Mouse (Mus musculus): ENCODE measurements around the gene Tango6. TPM values are rescaled to one million over a fixed set of nuclear protein-coding genes. Genes with fewer than 3 reads are reported as not detected.
A peak's percentile ranks its signal among the peaks of the same experiment; 100 is the strongest.

The Tango6 gene
- total RNA-seq, 1 experiment from 2014 or later, result 12.9 TPM

DNA sequence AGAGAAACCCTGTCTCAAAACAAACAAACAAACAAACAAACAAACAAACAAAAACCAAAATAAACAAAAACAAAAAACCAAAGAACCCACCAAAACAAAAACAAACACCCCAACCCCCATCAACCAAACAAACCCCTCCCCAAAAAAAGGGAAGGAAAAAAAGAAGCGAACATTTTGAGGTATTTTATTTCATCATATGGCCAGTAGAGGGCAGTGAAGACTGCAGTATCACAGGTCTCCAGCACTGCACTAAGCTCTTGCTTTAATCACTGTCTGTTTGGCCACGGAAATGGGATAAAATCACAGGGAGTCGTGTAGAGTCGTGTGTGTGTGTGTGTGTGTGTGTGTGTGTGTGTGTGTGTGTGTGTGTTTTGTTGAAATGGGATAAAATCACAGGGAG lies 4.6 kb downstream of the Tango6 start:
- ATAC-seq (ENCODE audit: extremely low read depth, insufficient number of reproducible peaks, low FRiP score, poor library complexity, severe bottlenecking), result peak; percentile 40; the same call in 1 of the 2 replicates

DNA sequence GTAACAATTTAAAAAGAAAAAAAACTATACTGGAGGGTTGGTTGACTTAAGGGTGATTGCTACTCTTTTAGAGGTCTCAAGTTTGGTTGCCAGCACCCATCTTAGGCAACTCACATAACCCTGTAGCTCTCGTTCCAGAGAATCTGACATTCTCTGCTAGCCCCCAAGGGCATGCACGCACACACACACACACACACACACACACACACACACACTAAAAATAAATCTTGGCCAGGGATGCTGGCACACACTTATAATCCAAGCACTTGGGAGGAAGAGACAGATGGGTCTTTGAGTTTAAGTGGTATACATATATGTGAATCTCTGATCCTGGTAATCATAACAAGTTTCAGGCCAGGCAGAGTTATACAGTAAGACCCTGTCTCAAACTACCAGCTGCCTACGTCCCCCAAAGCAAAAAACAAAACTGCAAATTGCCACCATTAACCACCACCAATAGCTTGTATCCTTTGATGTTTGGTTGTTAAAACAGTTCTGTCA lies 14.9 kb downstream of the Tango6 start:
- no peak for ATAC-seq (ENCODE audit: extremely low read depth, insufficient number of reproducible peaks, low FRiP score, poor library complexity, severe bottlenecking)

DNA sequence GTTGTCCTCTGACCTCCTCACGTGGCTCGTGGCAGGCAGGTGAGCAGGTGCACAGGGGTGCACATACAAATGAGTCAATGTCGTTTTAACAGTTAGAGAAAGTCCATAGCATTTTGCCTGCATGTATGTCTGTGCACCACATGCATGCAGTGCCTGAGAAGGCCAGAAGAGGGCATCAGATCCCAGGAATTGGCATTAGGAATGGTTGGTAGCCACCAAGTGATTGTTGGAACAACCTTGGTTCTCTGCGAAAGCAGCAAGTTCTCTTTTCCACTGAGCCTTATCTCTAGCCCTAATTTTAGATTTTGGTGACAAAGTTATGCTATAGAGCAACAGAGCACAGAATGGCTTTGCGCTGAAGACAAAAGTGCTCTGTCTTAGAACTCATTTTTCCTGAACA lies 16.7 kb downstream of the Tango6 start:
- ATAC-seq (ENCODE audit: extremely low read depth, insufficient number of reproducible peaks, low FRiP score, poor library complexity, severe bottlenecking), result 0 out of 2 replicates have a peak, but pooled peaks have one; percentile 23

DNA sequence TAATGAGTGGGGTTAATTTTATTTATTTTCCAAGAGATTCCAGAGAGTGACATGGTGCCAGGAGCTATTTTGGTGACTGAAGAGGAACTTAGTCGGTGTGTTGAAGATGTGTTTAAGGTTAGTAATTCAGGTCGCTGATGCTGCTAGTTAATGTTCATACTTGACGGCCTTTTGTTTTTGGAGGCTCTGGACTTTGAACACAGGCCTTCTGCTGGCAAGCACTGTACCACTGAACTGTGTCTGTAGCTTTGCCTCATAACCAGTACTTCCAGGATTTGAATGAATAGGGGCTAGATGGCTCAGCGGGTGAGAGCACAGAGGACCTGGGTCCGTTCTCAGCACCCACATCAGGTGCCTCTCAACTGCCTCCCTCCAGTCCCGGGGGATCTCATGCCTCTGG lies 17.3 kb downstream of the Tango6 start:
- no peak for ATAC-seq (ENCODE audit: extremely low read depth, insufficient number of reproducible peaks, low FRiP score, poor library complexity, severe bottlenecking)

DNA sequence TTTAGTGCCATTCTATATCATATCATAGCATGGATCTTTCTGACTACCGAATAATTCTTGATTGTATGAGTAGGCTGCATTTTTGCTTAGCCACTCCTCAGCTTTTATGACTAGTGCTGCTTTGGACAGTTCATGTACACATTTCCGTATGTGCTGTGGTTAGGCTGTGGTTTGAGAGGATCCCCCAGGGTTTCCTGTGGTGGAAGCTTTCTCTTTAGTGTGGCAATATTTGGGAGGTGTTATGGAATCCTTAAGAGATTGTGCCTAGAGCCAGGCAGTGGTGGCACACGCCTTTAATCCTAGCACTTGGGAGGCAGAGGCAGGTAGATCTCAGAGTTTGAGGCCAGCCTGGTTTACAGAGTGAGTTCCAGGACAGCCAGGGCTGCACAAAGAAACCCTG lies 18.5 kb downstream of the Tango6 start:
- ATAC-seq (ENCODE audit: extremely low read depth, insufficient number of reproducible peaks, low FRiP score, poor library complexity, severe bottlenecking), result no peak

DNA sequence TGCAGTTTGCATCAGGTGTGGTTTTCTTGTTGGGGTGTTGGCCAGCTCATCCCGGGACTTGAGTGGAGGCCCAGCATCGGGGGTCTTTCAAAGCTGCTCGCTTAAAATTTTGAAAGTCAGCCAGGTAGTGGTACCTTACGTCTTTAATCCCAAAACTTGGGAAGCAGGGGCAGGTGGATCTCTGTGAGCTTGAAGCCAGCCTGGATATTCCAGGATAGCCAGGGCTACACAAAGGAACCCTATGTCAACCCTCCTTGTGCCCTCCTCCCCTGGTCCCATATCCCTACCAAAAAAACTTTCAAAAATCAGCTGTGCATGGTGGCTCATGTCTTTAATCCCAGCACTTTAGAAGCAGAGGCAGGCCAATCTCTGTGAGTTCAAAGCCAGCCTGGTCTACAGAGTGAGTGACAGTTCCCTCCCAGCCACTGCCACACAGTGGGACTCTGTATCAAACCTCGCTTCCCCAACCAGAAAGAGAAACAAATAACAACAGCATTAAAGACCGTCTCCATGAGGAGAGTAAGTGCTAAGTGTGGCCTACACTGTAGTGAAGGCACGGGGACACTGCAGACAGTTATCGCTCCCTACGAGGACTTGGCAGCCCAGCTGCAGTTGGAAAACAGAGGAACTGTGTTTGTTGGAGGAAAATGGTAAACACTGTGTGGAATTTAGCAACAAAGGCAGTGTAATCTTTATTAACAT lies 21.5 kb downstream of the Tango6 start:
- no peak for ATAC-seq (ENCODE audit: extremely low read depth, insufficient number of reproducible peaks, low FRiP score, poor library complexity, severe bottlenecking)

DNA sequence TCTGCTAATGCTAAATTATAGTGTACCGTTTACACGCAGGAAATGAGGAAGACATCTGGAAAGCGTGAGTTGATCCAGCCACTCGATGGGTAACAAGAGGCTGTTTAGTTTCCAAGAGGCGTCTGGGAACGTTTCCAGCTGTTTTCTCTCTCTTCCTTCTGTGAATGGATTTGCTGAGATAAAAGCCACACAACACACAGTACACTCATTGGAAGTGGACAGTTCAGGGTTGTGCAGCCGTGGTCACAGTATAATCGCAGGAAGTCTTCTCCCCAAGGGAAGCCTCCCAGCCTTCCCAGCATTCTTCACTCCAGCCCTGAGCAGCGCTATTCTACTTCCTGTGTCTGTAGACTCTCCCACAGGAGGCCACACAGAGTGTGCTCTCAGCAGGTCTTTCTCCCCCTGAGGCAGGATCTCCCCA lies 22.0 kb downstream of the Tango6 start:
- ATAC-seq (ENCODE audit: extremely low read depth, insufficient number of reproducible peaks, low FRiP score, poor library complexity, severe bottlenecking), result no peak

DNA sequence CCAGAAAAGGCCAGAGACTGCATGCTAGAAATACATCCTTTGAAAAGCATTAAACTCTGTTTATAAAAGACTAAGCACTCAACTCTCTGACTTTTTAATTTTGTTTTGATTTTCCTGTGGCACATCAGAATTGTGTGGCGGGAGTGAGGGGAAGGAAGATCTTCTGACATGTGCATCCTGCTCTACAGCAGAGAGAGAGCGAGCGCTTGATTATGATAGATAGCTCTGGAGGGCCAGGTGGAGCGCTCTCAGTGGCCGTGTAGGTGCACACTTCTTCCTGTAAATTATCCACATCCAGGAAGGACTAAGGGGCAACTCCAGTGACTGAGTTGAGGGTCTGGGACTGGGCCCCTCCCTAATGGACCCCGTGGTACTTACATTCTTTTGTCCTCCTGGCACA lies 23.3 kb downstream of the Tango6 start:
- no peak for ATAC-seq (ENCODE audit: extremely low read depth, insufficient number of reproducible peaks, low FRiP score, poor library complexity, severe bottlenecking)

DNA sequence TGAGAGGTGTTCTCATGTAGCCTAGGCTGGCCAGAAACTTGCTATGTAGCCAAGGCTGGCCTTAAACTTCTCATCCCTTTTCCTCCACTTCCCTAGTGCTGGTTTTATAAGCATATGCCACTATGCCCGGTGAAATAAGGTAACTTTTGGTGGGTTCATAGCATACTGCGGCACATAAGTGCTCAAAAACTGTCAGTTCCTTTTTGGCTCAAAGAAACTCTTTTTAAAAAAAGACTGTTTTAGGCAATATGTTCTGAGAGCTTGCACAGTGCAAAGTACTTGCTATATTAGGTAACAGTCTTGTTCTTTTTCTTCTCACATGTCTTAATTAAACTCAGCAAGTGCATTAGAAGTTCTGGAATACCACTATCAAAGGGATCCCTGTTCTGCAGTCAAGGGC lies 27.1 kb downstream of the Tango6 start:
- no peak for ATAC-seq (ENCODE audit: extremely low read depth, insufficient number of reproducible peaks, low FRiP score, poor library complexity, severe bottlenecking)

DNA sequence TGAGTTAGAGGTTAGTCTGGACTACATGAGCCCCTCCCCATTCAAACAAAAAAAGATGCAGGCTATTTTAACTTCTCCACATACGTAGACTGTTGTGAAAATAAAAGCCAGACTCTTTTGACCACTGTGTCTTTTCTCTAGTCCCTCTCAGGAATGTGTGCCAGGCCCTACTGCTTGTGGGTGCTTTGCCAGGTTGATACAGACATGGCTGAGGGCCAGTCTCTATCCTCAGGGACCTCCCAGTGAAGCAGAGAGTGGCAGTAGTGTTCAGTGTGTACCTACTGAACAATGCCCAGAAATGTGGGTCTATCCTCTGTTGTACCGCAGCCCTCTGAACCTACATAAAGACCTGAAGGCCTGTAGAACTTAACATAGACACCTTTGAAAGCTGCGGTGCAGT lies 29.6 kb downstream of the Tango6 start:
- no peak for ATAC-seq (ENCODE audit: extremely low read depth, insufficient number of reproducible peaks, low FRiP score, poor library complexity, severe bottlenecking)

DNA sequence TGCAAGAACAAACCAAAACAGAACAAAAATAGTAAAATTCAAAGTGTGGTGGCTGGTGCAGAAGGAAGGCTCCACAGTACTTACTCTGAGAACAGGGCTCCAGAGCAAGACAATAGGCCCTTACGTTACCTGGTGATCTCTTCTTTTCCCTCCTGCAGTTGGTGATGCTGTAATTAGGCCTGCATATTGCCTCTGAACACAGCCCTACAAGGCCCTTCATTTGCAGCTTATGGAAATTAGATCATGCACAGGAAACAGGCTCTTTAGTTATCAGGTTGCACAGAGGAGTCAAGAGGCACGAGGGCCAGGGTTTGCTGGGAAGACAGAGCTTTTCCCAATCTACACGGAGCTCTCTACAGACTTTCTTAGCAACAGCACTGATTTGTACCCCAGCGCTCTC lies 31.4 kb downstream of the Tango6 start:
- ATAC-seq (ENCODE audit: extremely low read depth, insufficient number of reproducible peaks, low FRiP score, poor library complexity, severe bottlenecking), result no peak

DNA sequence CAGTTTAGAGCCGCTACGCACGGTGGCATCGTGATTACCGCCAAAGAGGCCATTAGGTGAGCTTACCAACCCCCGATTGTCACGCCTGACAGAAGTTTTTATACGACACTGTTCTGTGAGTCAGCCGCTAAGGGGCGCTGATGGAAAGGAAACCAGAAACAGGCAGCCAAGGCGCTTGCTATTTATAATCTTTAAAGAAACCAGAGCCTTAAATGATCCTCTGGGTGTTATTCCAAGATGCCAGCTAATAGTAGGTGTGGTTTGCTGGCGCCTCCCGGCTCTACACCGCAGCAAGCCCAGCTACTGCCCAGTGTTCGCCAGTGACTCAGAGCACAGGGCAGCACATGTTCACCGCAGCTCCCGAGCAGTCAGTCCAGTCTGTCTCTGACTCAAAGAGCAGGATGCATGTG lies 35.2 kb downstream of the Tango6 start:
- ATAC-seq (ENCODE audit: extremely low read depth, insufficient number of reproducible peaks, low FRiP score, poor library complexity, severe bottlenecking), result 0 out of 2 replicates have a peak, but pooled peaks have one; percentile 44

DNA sequence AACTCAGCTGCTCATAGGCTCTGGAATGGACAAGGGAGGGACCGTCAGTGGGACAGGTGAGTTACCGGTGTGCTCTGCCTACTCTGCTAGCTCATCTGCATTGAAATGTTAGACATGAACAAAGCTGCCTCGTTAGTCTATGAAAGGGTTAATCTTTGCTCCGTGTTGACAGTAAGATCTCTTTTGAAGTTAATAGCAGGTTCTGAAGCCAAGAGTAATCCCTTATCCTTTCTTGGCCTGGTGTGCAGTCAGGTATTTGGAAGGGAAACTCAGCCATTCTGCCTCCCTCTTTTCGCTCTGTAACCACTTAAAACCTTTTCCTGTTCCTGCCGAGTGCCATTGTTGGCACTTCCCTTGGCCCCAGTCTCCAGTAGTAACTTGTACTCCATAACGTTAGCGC lies 38.1 kb downstream of the Tango6 start:
- no peak for ATAC-seq (ENCODE audit: extremely low read depth, insufficient number of reproducible peaks, low FRiP score, poor library complexity, severe bottlenecking)

DNA sequence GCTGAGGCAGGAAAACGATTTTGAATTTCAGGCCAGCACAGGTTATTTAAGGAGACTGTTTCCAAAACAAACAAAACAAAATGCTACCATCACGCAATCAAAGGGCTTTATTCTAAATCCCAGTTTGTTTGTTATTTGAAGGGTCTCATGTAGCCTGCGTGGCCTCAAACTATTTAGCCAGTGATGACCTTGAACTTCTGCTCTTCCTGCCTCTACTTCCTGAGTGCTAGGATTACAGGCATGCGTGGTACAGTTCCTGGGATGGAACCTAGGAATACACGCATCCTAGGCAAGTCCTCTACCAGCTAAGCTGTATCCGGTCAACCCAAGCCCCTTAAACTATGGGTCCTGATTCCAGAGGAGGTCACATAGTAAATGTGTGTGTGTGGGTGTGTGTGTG lies 39.6 kb downstream of the Tango6 start:
- no peak for ATAC-seq (ENCODE audit: extremely low read depth, insufficient number of reproducible peaks, low FRiP score, poor library complexity, severe bottlenecking)

DNA sequence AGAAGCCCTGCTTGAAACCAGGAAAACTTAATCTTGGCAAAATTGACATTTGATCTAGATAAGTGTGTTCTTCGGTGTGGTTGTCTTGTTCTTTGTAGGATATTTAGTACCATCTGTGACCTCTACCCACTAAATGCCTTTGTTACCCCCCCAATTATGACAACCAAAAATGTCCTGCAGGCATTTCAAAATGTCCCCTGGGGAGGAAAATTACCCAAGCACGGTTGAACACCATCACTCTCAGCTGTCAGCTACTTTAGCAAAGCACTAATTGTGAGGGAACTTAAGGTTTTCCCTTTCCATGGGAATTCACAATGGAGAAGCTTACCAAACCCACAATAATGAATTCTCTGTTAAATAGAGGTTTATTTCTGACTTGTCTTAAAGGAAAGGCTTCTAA lies 41.1 kb downstream of the Tango6 start:
- no peak for ATAC-seq (ENCODE audit: extremely low read depth, insufficient number of reproducible peaks, low FRiP score, poor library complexity, severe bottlenecking)

DNA sequence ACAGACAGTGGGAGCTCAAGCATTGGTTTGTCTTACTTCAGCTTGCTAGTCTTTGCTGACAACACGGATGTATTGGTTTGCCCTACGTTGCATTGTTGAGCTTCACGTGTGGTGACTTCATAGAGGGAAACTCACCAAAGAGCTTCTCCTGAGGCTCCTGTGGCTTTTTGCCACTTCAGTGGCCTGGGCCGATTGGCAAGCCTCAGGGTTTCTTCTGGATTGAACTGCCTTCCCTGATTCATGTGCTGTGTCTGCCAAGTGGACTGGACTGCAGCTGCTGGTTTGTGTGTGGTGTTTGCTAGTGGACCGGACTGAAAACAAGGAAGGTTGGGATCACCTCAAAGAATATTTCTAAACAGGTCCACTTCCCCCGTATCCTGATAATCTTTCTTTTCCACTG lies 43.7 kb downstream of the Tango6 start:
- no peak for ATAC-seq (ENCODE audit: extremely low read depth, insufficient number of reproducible peaks, low FRiP score, poor library complexity, severe bottlenecking)

DNA sequence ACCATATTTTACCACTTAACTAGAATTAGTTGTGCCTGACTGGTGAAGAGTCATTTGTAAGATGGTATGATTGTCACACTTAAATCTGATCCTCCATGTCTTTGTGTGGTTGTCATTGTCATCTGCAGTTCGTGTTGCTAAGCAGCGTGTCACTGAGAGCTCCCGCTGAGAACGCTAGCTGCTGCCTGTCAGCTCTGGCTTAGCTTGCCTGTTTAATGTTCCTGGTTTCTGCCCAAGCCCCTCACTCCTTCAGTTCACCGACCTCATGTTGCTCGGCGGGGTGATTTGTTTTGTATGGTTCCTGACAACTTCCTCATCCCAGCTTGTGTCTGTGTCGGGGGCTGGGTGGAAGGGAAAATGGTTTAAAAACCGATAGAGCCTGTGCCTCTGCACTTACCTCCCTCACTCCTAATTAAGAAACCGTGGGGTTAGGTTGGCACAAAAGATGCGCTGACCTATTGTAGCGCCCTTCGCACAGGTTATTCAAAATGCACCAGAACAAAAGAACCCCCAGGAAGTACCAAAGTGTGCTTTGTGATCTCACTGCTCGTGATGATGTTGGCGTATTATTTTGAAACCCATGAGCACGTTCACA lies 44.5 kb downstream of the Tango6 start:
- no peak for ATAC-seq (ENCODE audit: extremely low read depth, insufficient number of reproducible peaks, low FRiP score, poor library complexity, severe bottlenecking)

DNA sequence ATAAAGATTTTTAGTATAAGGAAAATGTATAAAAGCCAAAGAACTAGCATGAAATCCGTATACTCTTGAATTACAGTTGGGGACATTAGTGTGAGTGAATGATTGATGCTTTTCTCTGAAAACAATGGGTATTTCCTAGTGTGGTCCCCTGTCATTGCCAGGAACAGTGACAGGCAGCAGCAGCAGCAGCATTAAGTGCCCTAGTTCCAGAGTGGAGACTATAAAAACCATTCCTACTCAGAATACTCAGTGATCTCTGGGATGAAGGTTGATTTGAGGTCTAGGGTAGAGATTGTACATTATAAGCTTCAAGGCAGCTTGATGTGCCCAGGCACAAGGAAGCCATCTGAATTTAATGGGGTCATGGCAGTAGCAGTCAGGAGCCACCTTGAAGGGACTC lies 45.0 kb downstream of the Tango6 start:
- no peak for ATAC-seq (ENCODE audit: extremely low read depth, insufficient number of reproducible peaks, low FRiP score, poor library complexity, severe bottlenecking)

DNA sequence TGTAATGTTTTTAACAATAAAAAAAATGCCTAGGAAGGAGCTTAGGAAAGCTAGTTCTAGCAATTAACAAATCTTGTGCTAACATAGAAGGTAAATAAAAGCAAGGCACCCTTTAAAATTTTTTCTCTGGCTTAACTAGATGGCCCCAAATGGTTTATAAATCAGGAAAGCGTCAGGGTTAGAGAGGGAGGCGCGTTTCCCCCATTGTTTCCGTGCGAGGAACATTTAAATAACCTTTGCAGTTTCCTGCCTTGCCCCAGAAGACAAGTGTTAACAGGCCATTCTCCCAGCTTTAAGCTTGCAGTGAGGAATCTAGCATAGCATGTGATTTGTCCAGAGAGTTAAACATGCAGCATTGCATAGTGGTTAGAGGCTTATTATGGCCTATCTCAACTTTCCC lies 50.1 kb downstream of the Tango6 start:
- no peak for ATAC-seq (ENCODE audit: extremely low read depth, insufficient number of reproducible peaks, low FRiP score, poor library complexity, severe bottlenecking)

DNA sequence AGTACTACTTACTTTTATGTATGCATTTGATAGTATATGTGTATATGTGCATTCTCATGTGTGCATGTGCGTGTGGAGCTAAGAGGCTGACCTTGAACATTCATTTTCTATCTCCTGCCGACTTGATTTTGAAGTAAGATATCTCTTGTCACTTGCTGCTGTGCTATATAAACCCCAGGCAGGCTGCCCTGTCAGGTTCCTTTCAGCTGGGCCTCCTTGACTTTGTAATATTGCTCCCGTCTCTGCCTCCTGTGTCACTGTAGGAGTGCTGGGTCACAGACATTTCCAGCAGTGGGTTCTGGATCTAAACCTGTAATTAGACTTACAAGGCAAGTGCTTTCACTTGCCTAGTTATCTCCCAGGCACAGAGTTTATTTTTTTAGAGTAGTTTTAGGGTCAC lies 50.8 kb downstream of the Tango6 start:
- no peak for ATAC-seq (ENCODE audit: extremely low read depth, insufficient number of reproducible peaks, low FRiP score, poor library complexity, severe bottlenecking)

DNA sequence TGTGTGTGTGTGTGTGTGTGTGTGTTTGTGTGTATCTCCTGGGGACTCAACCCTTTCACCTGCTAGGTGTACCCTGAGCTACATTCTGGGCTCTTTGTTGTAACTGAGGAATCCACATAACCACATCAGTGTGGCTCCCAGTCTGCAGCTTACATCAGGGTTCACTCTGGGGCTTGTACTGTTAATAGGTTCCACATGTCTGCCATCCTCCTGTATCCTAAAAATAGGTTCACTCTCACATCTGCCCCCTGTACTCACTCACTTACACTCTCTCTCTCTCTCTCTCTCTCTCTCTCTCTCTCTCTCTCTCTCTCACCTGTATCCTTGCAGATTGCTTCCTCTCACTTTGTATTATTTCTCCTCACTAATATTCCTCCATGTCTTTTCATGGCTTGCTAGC lies 51.4 kb downstream of the Tango6 start:
- no peak for ATAC-seq (ENCODE audit: extremely low read depth, insufficient number of reproducible peaks, low FRiP score, poor library complexity, severe bottlenecking)
